Mouse (Mus musculus) testis, adult 2 months (tissue): ENCODE measurements around the gene Ap1s3. TPM values are rescaled to one million over a fixed set of nuclear protein-coding genes. Genes with fewer than 3 reads are reported as not detected.

Source experiments
- H3K27ac ChIP-seq: fragments of 200-500 bp; 2 replicates; pipeline ENCODE4 v1.5.1; 2012; ENCODE audit warnings: low read depth, low read length; ENCODE audit not compliant: control insufficient read depth, insufficient read depth
- H3K27me3 ChIP-seq: fragments of 200-500 bp; 2 replicates; pipeline ENCODE4 v1.6.1; 2012; ENCODE audit warnings: mild to moderate bottlenecking, low read length, moderate library complexity; ENCODE audit not compliant: control insufficient read depth, insufficient read depth
- H3K36me3 ChIP-seq: fragments of 200-500 bp; 2 replicates; pipeline ENCODE4 v1.6.1; 2012; ENCODE audit warnings: mild to moderate bottlenecking, low read length; ENCODE audit not compliant: control insufficient read depth, insufficient read depth
- H3K4me1 ChIP-seq: fragments of 200-500 bp; 2 replicates; pipeline ENCODE4 v1.6.1; 2012; ENCODE audit warnings: low read length; ENCODE audit not compliant: control insufficient read depth, insufficient read depth
- H3K4me3 ChIP-seq: fragments of 200-500 bp; 2 replicates; pipeline ENCODE4 v1.5.1; 2012; ENCODE audit warnings: low read depth, mild to moderate bottlenecking, low read length, moderate library complexity, mixed read lengths; ENCODE audit not compliant: control insufficient read depth
- CTCF ChIP-seq: fragments of 200-500 bp; IDR thresholded peaks from 2 replicates; pipeline ENCODE4 v1.5.1; 2012; ENCODE audit warnings: low read depth, mild to moderate bottlenecking, inconsistent platforms, low read length, moderate library complexity; ENCODE audit not compliant: control insufficient read depth, insufficient read depth, insufficient replicate concordance
- POLR2A ChIP-seq: fragments of 200-500 bp; IDR thresholded peaks from 2 replicates; pipeline ENCODE4 v1.6.1; 2012; ENCODE audit warnings: low read depth, mild to moderate bottlenecking, inconsistent platforms, low read length, moderate library complexity; ENCODE audit not compliant: control insufficient read depth
- polyA plus RNA-seq: library from polyadenylated mRNA; depleted of rRNA; stranded (reverse); fragments of >200 nt; gene quantifications from 2 replicates; pipeline ENCODE4 v1.2.3, GENCODE M21; 2012

Ap1s3 gene
- polyA plus RNA-seq, 1 experiment, result 0.84 TPM

DNA sequence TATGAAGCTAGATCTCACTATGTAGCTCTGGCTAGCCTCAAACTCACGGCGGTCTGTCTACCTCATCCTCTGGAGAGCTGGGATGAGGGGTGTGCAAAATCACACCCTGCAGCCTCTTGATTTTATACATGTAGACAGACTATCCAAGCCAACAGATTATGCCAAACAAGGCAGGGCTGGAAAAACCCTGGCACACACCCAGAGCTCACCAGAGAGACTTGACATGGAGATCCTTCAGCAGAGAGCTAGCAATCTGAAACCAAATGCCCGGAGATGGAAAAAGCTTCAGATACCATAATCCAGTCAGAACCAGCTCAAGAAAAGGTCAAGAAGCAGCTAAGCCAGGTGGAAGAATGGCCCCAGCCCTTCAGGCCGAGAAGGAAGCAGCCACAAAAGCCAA lies 6.9 kb downstream of the Ap1s3 start:
- no peaks in the 10 kb centered on the region for H3K27me3 ChIP-seq
- H3K27ac ChIP-seq, result no peak overlapping the region
- no peaks in the 10 kb centered on the region for H3K4me1 ChIP-seq
- H3K36me3 ChIP-seq, result no peaks in the 10 kb centered on the region
- no peak for TF ChIP-seq CTCF
- no peak for TF ChIP-seq POLR2A
- no peak overlapping the region for H3K4me3 ChIP-seq

DNA sequence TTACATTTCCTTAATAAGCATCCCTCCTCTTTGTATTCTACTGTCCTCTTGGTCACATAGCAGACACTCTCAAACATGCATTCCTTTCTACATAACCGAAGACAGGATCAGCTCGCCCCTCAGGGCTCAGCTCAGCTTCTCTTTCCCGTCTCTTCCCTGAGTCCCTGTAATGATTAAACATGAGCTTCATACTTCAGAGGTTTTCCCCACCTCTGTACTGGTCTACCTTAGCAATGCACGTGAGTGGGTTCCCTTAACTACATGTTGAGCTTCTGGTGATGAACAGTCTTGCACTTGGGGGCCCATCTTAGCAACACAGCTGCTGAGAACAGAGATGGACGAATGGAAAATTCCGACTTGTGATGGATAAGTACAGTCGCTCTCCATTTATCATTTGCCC lies 12.2 kb downstream of the Ap1s3 start:
- Histone ChIP-seq H3K36me3 (no peaks in the 10 kb centered on the region), H3K27ac (no peak overlapping the region), H3K4me1 (no peaks in the 10 kb centered on the region), H3K27me3 (no peaks in the 10 kb centered on the region), H3K4me3 (no peak overlapping the region)
- TF ChIP-seq POLR2A (no peak), CTCF (no peak)

DNA sequence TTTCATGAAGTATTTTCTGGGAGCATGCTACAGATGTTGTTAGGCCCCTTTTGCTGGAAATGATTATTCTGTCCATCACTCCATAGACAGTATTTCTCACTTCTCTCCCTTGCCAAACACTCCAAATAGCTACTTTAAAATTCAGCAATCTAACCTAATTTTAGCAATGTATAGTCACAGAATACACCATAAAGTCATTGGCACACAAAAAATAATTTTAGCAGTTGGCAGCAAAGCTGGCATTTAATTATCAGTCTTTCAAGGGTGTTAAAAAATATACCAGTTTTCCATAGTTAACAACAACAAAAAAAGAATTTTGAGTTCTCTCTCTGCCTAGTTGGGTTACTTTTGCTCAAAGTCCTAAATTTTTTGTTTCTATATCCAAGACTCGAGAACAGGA lies 14.4 kb downstream of the Ap1s3 start:
- Histone ChIP-seq H3K36me3 (no peaks in the 10 kb centered on the region), H3K4me3 (no peak overlapping the region), H3K27ac (no peak overlapping the region), H3K27me3 (no peaks in the 10 kb centered on the region), H3K4me1 (no peaks in the 10 kb centered on the region)
- TF ChIP-seq POLR2A (no peak), CTCF (no peak)

DNA sequence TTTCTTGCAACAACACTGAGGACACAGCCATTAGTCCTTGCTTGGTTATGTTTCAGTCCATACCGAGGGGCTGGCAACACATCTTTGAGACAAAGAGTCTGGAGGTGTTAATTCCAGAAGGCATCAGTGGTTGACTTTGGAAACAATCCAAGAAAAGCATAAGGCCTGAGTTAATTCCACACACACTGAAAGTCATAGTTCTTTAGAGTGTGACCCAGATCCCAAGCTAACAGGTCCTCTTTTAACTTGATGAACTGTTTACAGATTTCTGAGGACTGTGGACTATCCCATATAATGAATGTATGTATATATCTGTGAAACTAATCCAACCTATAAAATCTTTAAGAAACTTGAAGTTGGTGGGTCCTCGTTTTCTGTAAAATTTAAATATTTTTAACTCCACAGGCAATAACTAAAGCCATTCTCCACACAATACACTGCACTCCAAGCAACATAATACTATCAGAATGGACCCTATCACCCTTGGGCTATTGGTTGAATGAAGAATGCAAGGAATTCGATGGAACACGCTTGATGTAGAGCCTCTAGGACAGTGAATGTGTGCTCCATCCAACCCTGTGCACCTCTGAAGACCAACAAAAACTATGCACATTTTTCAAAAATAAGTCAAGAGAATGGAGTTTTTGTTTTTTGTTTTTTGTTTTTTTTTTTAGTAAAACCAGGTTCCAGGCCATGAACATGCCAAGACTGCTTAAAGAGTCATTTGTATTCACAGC lies 15.8 kb downstream of the Ap1s3 start:
- TF ChIP-seq CTCF, result no peak
- no peak for TF ChIP-seq POLR2A
- H3K36me3 ChIP-seq, result no peaks in the 10 kb centered on the region
- no peak overlapping the region for H3K4me3 ChIP-seq
- no peak overlapping the region for H3K27ac ChIP-seq
- H3K4me1 ChIP-seq, result no peaks in the 10 kb centered on the region
- H3K27me3 ChIP-seq, result no peaks in the 10 kb centered on the region

DNA sequence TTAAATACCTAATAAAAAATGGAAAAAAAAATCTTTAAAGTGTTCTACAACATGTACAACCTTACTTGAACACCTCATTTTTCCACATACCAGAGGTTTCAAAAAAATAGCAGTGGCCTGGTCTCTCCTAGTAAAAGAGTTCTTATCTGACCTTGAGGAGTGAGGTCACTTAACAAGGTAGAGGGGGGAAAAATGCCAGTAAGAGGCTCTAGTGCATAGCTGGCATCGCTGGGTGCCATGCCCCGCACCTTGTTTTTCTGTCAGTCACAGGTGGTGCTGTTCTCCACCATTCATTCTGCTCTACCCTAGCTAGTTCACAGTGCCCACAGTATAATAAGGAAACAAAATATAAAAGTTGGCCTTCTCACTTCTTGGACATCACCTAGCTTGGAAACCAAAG lies 16.8 kb downstream of the Ap1s3 start:
- H3K4me3 ChIP-seq, result no peak overlapping the region
- no peaks in the 10 kb centered on the region for H3K4me1 ChIP-seq
- H3K27me3 ChIP-seq, result no peaks in the 10 kb centered on the region
- TF ChIP-seq POLR2A (no peak), CTCF (no peak)
- no peak overlapping the region for H3K27ac ChIP-seq
- H3K36me3 ChIP-seq, result no peaks in the 10 kb centered on the region

DNA sequence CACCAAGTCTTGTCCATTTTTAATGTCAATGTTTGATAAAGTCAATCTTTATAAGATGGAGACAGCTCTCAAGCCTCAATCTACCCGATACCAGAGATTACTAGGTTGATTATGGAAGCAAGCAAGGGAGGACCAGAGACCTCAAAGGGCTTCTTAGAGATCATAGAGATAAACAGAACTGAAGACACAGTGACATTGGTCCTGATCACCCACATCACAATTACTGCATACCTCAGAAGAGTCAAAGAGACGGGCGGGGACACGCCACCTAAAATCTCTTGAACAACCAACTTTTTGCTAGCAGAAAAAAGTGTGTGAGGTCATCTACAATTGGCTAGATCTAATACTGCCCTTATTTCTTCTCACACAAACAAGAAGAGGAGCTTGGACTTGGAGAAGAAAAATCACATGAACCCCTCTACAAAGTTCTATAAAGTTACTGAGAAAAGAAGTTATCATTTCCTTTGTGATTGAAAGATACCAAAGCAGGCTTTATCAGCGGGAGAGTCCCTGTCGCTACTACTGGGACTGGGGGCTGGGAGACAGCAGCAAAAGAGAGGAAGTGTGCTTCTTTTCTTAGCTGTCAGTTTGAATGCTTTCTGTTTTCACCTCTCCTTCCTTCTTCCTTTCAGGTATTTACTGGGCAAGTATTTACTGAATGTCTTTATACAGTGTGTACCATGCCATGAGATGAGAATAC lies 28.2 kb downstream of the Ap1s3 start:
- Histone ChIP-seq H3K36me3 (no peaks in the 10 kb centered on the region), H3K27ac (no peak overlapping the region), H3K4me3 (no peak overlapping the region), H3K27me3 (no peaks in the 10 kb centered on the region), H3K4me1 (peaks cover 3% of the 10 kb centered on the region)
- TF ChIP-seq CTCF (no peak), POLR2A (no peak)

DNA sequence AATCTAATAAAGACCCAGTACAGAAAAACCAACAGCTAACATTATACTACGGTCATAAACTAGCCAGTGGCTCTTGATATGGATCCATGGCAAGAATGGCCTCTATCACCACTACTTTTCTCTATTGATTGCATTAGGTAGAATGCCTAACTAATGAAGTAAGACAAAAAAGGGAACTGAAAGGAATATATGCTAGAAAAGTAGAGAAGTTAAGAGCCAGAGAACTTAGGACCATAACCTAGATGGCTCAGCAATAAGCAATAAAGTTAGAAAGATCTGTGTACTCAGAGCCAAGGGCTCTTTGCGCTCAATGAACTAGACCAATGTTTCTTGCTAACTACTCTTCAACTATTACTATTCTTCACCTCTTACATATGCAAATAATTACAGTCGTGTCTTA lies 29.1 kb downstream of the Ap1s3 start:
- Histone ChIP-seq H3K36me3 (no peaks in the 10 kb centered on the region), H3K4me1 (peaks cover 3% of the 10 kb centered on the region), H3K27me3 (no peaks in the 10 kb centered on the region), H3K4me3 (no peak overlapping the region), H3K27ac (no peak overlapping the region)
- TF ChIP-seq CTCF (no peak), POLR2A (no peak)
